Mouse (Mus musculus): ENCODE data around the gene Omp.

DNA sequence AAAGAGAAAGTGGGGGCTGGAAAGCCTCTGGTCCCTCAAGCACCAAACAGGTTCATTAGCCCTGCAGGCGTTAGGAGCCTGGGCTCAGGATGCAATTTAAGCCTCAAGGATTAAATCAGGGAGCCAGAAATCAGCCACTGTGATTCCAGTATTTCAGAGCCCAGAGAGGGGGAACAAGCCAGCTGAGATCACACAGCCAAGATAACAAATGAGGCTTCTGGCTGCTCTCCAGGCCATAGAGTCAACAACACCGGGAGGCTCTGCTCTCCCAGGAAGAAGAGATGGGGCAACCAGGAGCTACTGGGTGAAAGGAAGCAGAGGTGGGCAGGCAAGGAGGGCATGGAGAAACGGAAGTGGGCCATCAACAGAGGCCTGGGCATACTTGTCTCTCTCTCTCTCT lies 18.4 kb upstream of the Omp start:
- TF ChIP-seq CTCF (IDR thresholded peaks at IDR 0.05; ENCODE audit: low read depth, low read length) (no peak), POLR2A (IDR thresholded peaks at IDR 0.05; ENCODE audit: extremely low read depth, insufficient read depth, low read length) (no peak)
